Mouse (Mus musculus) heart, embryonic 12.5 days (tissue): Measurements from ENCODE around the gene Zfp995. TPM values are rescaled to one million over a fixed set of nuclear protein-coding genes. Genes with fewer than 3 reads are reported as not detected.
A peak's percentile ranks its signal among the peaks of the same experiment; 100 is the strongest.
"Not testable (repeated sequence)": the region's sequence is repeated elsewhere in the genome, so short reads cannot be mapped to it uniquely, and the experiment has no call there.

ENCODE experiments used
- ATAC-seq: fragments of 200-750 bp; cut with Nextera tagmentation; 2 replicates; pipeline ENCODE4 v1.8.0; 2017; ENCODE audit warnings: moderate TSS enrichment, moderate library complexity; ENCODE audit not compliant: insufficient number of reproducible peaks, low FRiP score
- H3K27ac ChIP-seq: fragments of 300-500 bp; sonication (generic); 2 replicates; pipeline ENCODE4 v1.5.1; 2016; ENCODE audit warnings: mild to moderate bottlenecking, moderate library complexity; ENCODE audit not compliant: poor library complexity, severe bottlenecking
- H3K27me3 ChIP-seq: fragments of 300-500 bp; sonication (generic); replicated peaks from 2 replicates; pipeline ENCODE4 v1.6.1; 2016; ENCODE audit warnings: mild to moderate bottlenecking, moderate library complexity
- H3K36me3 ChIP-seq: fragments of 300-500 bp; sonication (generic); 2 replicates; pipeline ENCODE4 v1.6.1; 2016; ENCODE audit warnings: mild to moderate bottlenecking, moderate library complexity
- H3K4me1 ChIP-seq: fragments of 300-500 bp; sonication (generic); replicated peaks from 2 replicates; pipeline ENCODE4 v1.6.1; 2016; ENCODE audit warnings: mild to moderate bottlenecking
- H3K4me2 ChIP-seq: fragments of 300-500 bp; sonication (generic); 2 replicates; pipeline ENCODE4 v1.6.1; 2016; ENCODE audit warnings: mild to moderate bottlenecking, moderate library complexity
- H3K4me3 ChIP-seq: fragments of 300-500 bp; sonication (generic); 2 replicates; pipeline ENCODE4 v1.5.1; 2016; ENCODE audit warnings: mild to moderate bottlenecking
- H3K9ac ChIP-seq: fragments of 300-500 bp; sonication (generic); 2 replicates; pipeline ENCODE4 v1.6.1; 2016; ENCODE audit warnings: mild to moderate bottlenecking, moderate library complexity
- H3K9me3 ChIP-seq: fragments of 300-500 bp; sonication (generic); replicated peaks from 2 replicates; pipeline ENCODE4 v1.6.1; 2016; ENCODE audit warnings: mild to moderate bottlenecking, moderate library complexity
- WGBS: fragments of 180-500 bp; shearing (Covaris S2); methylation state at CpG from one replicate; pipeline ENCODE4 v1.1.7; 2016; 5-methylcytosine and 5-hydroxymethylcytosine counted together
- polyA plus RNA-seq: library from polyadenylated mRNA; unstranded; fragments of >200 nt; fragmentation: Nextera tagmentation; extraction: Ambion mirVana; gene quantifications from 2 replicates; pipeline ENCODE4 v1.2.1, GENCODE M21; 2016

Gene Zfp995
- 4.0 and 5.2 TPM in 2 replicates for polyA plus RNA-seq

DNA sequence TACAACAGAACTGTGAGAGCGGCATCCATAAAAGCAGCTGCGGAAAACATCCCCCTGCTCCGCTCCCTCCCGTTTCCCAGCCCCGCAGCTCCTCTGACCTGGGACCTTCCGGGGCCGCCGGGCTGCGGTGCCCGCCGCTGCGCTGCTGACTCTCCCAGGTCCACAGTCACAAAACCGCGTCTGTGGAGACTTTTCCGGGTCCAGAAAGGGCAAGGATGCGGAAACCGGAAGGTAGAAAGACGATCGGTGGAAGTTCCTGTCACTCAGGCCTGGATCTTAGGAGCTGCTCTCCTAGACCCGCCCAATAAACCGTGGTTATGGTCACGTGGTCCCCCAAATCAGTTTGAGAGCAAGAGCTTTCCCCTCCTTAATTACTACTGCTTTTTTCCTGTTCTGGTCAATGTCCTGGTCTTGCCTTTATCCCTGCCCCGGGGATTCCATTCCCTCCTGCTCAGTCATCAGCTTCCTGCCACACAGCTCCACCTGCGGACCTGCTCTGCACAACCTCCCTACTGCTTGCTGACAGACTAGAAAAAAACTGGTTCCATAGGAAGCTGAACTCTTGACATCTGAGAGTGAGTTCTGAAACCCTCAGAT lies at the start of gene Zfp995:
TSS of gene Zfp995 (minus strand) at position 471 of the 597 bp plus-strand sequence.
- H3K9me3 ChIP-seq, H3K36me3 ChIP-seq, H3K27me3 ChIP-seq, H3K4me1 ChIP-seq: not testable (repeated sequence)
- Histone ChIP-seq H3K4me2 (peak within 1 kb of the TSS; percentile 86), H3K4me3 (peak within 1 kb of the TSS; percentile 93), H3K9ac (peak within 1 kb of the TSS; percentile 85), H3K27ac (0 out of 2 replicates have a peak within 1 kb of the TSS, but pooled peaks have one; percentile 2)
- under 1% methylated on average over 24 of the region's 24 CpGs for WGBS
- peak; percentile 93 for ATAC-seq

- 9% methylated on average over 3 of the region's 3 CpGs for WGBS
- H3K4me1 ChIP-seq, result 0 out of 2 replicates have a peak, but pooled peaks cover 2% of the 10 kb centered on the region
- no peaks in the 10 kb centered on the region for H3K27me3 ChIP-seq
- no peaks in the 10 kb centered on the region for H3K9me3 ChIP-seq
- ATAC-seq, result peak; percentile 66; the same call in 1 of the 2 replicates
- peak overlapping the region; percentile 85 for H3K9ac ChIP-seq
- 0 out of 2 replicates have a peak overlapping the region, but pooled peaks have one; percentile 2 for H3K27ac ChIP-seq
- H3K4me3 ChIP-seq, result peak overlapping the region; percentile 93
- peaks cover 4% of the 10 kb centered on the region; the same call in 1 of the 2 replicates for H3K36me3 ChIP-seq
- peak overlapping the region; percentile 86 for H3K4me2 ChIP-seq
These were observed 687 bp downstream of the Zfp995 start for GRCm38 (mm10) chr17:21909039-21909438.

DNA sequence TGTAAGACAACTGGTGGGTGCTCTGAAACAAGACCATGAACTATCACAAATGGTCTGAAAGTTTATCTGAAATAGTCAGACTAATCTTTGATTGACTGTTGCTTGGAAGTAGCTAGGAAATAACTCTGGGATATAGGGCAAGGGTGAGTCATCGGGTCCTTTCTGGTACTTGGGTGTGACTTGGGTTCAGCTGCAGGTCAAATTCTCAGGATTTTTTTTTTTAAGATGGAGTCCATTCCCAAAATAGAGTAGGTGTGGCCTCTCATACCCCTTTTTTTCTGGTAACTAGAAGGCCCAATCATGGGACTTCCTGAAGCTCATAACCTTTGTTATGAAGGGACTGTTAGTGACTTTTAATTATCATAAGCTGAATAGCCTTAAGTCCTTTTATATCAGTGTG lies 38.5 kb downstream of the Zfp995 start:
- ATAC-seq, result no peak
- WGBS, result 57% methylated on average over 1 of the region's 1 CpGs
- Histone ChIP-seq H3K27ac (no peak overlapping the region), H3K9me3 (peaks cover 9% of the 10 kb centered on the region), H3K4me3 (no peak overlapping the region), H3K4me2 (no peak overlapping the region), H3K27me3 (no peaks in the 10 kb centered on the region), H3K9ac (no peak overlapping the region), H3K36me3 (no peaks in the 10 kb centered on the region), H3K4me1 (no peaks in the 10 kb centered on the region)

GRCm38 (mm10) chr17:21846322-21846582 lies 63.5 kb downstream of the Zfp995 start:
- not testable (repeated sequence) for H3K36me3 ChIP-seq, H3K4me2 ChIP-seq, H3K27ac ChIP-seq, H3K9me3 ChIP-seq, H3K27me3 ChIP-seq, H3K4me1 ChIP-seq, H3K4me3 ChIP-seq, H3K9ac ChIP-seq, ATAC-seq
- 77% methylated on average over 8 of the region's 8 CpGs for WGBS

- H3K4me1 ChIP-seq, result no peaks in the 10 kb centered on the region; the same call in 1 of the 2 replicates
- H3K9me3 ChIP-seq, result no peaks in the 10 kb centered on the region
- ATAC-seq, result peak; percentile 95
- peak within 1 kb of the TSS; percentile 55 for H3K27ac ChIP-seq
- 3% methylated on average over 22 of the region's 22 CpGs for WGBS
- peak within 1 kb of the TSS; percentile 77 for H3K9ac ChIP-seq
- H3K36me3 ChIP-seq, result no peaks in the 10 kb centered on the region
- peak within 1 kb of the TSS; percentile 60 for H3K4me2 ChIP-seq
- no peaks in the 10 kb centered on the region for H3K27me3 ChIP-seq
- H3K4me3 ChIP-seq, result peak within 1 kb of the TSS; percentile 72
These were observed 64.0 kb downstream of the Zfp995 start, which contains the start of gene Zfp820 for GRCm38 (mm10) chr17:21845545-21846321. TSS of gene Zfp820 (minus strand) at chr17:21845772.

GRCm38 (mm10) chr17:21838510-21838909 lies 71.2 kb downstream of the Zfp995 start:
- Histone ChIP-seq H3K4me3 (no peak overlapping the region), H3K4me1 (no peaks in the 10 kb centered on the region), H3K4me2 (no peak overlapping the region), H3K9me3 (no peaks in the 10 kb centered on the region), H3K27me3 (no peaks in the 10 kb centered on the region), H3K9ac (no peak overlapping the region), H3K36me3 (peaks cover 7% of the 10 kb centered on the region), H3K27ac (no peak overlapping the region)
- 53% methylated on average over 2 of the region's 2 CpGs for WGBS
- ATAC-seq, result no peak

Other genes starting within 250 kb of the Zfp995 start
- gene Gm10226, start 218.1 kb downstream of the Zfp995 start, polyA plus RNA-seq, result 3.1 and 4.6 TPM in 2 replicates
- 8.1 and 8.7 TPM in 2 replicates for gene Zfp760, start 202.2 kb downstream of the Zfp995 start, polyA plus RNA-seq
- 4.4 and 6.2 TPM in 2 replicates for gene Zfp229, start 179.1 kb downstream of the Zfp995 start, polyA plus RNA-seq
- gene Zfp820, start 64.2 kb downstream of the Zfp995 start, polyA plus RNA-seq, result 4.2 and 5.1 TPM in 2 replicates
- gene Zfp942, start 52.5 kb upstream of the Zfp995 start, polyA plus RNA-seq, result 15.2 and 15.5 TPM in 2 replicates
- gene Zfp943, start 52.6 kb upstream of the Zfp995 start, polyA plus RNA-seq, result 15.4 and 16.2 TPM in 2 replicates